Mouse (Mus musculus) MEL (cell line): ENCODE results near the gene Arhgap20. TPM values are rescaled to one million over a fixed set of nuclear protein-coding genes. Genes with fewer than 3 reads are reported as not detected.

ENCODE experiments used
- DNase-seq: peaks from one replicate; pipeline ENCODE4 v3.0.0; 2011; ENCODE audit warnings: low read depth, low spot score
- H3K27ac ChIP-seq: 2 replicates; pipeline ENCODE4 v1.5.1; 2012; ENCODE audit warnings: low read depth, mild to moderate bottlenecking, control low read depth, low read length, moderate library complexity; ENCODE audit not compliant: control insufficient read depth
- H3K27me3 ChIP-seq, 2 experiments: fragments of 150-350 bp in 1 of 2; sonication (generic) in 1 of 2; 2 replicates each; pipeline ENCODE4 v1.6.1; 2012; ENCODE audit warnings: low read length in 2 of 2, mild to moderate bottlenecking in 2 of 2, improper control_type of control experiment in 1 of 2, moderate library complexity in 1 of 2; ENCODE audit not compliant: insufficient read depth in 2 of 2, control insufficient read depth in 1 of 2
- H3K36me3 ChIP-seq, 2 experiments: 2 replicates each; pipeline ENCODE4 v1.6.1; 2012 to 2014; ENCODE audit warnings: low read length in 2 of 2, improper control_type of control experiment in 1 of 2, inconsistent platforms in 1 of 2, mild to moderate bottlenecking in 1 of 2; ENCODE audit not compliant: insufficient read depth in 2 of 2, control insufficient read depth in 1 of 2
- H3K4me1 ChIP-seq, 2 experiments: fragments of 150-350 bp in 1 of 2; sonication (generic) in 1 of 2; 2 replicates each; pipeline ENCODE4 v1.6.1; 2012; ENCODE audit warnings: low read length in 2 of 2, improper control_type of control experiment in 1 of 2, mild to moderate bottlenecking in 1 of 2; ENCODE audit not compliant: insufficient read depth in 2 of 2, control insufficient read depth in 1 of 2
- H3K4me3 ChIP-seq, 2 experiments: fragments of 150-350 bp in 1 of 2; sonication (generic) in 1 of 2; 2 replicates each; pipeline ENCODE4 v1.5.1; 2012; ENCODE audit warnings: low read depth in 2 of 2, low read length in 2 of 2, mild to moderate bottlenecking in 2 of 2, moderate library complexity in 2 of 2, control low read depth in 1 of 2, improper control_type of control experiment in 1 of 2; ENCODE audit not compliant: control insufficient read depth in 1 of 2, insufficient read depth in 1 of 2
- H3K79me2 ChIP-seq: 2 replicates; pipeline ENCODE4 v1.6.1; 2012; ENCODE audit warnings: mild to moderate bottlenecking, low read length, moderate library complexity; ENCODE audit not compliant: control insufficient read depth, poor library complexity, insufficient read depth
- H3K9ac ChIP-seq: 2 replicates; pipeline ENCODE4 v1.6.1; 2012; ENCODE audit warnings: low read depth, mild to moderate bottlenecking, control low read depth, low read length, moderate library complexity; ENCODE audit not compliant: control insufficient read depth, poor library complexity, severe bottlenecking
- H3K9me3 ChIP-seq: fragments of 150-350 bp; sonication (generic); replicated peaks from 2 replicates; pipeline ENCODE4 v1.6.1; 2012; ENCODE audit warnings: mild to moderate bottlenecking, low read length, improper control_type of control experiment, moderate library complexity; ENCODE audit not compliant: insufficient read depth
- CHD1 ChIP-seq: IDR thresholded peaks from 2 replicates; pipeline ENCODE4 v1.6.1; 2012; ENCODE audit warnings: low read depth, mild to moderate bottlenecking, inconsistent platforms, low read length, improper control_type of control experiment
- CTCF ChIP-seq, 3 experiments: IDR thresholded peaks in 2 of 3; conservative IDR thresholded peaks in 1 of 3; 2 replicates each; pipeline ENCODE4 v1.5.1; 2011 to 2012; ENCODE audit warnings: low read length in 3 of 3, low read depth in 2 of 3, mild to moderate bottlenecking in 2 of 3, improper control_type of control experiment in 1 of 3, inconsistent platforms in 1 of 3, mixed read lengths in 1 of 3, moderate library complexity in 1 of 3; ENCODE audit not compliant: control insufficient read depth in 1 of 3, insufficient read depth in 1 of 3, poor library complexity in 1 of 3, severe bottlenecking in 1 of 3
- E2F4 ChIP-seq: IDR thresholded peaks from 2 replicates; pipeline ENCODE4 v1.6.1; 2011; ENCODE audit warnings: low read depth, low read length, improper control_type of control experiment, borderline replicate concordance
- ELF1 ChIP-seq: IDR thresholded peaks from 2 replicates; pipeline ENCODE4 v1.6.1; 2014; ENCODE audit warnings: low read depth, mild to moderate bottlenecking, inconsistent platforms, low read length, improper control_type of control experiment, moderate library complexity
- ETS1 ChIP-seq: IDR thresholded peaks from 2 replicates; pipeline ENCODE4 v1.6.1; 2012; ENCODE audit warnings: low read depth, mild to moderate bottlenecking, inconsistent platforms, low read length, improper control_type of control experiment, moderate library complexity
- GABPA ChIP-seq: IDR thresholded peaks from 2 replicates; pipeline ENCODE4 v1.6.1; 2012; ENCODE audit warnings: low read depth, mild to moderate bottlenecking, inconsistent platforms, low read length, improper control_type of control experiment, moderate library complexity
- HCFC1 ChIP-seq: IDR thresholded peaks from 2 replicates; pipeline ENCODE4 v1.6.1; 2012; ENCODE audit warnings: low read depth, mild to moderate bottlenecking, inconsistent platforms, low read length, improper control_type of control experiment, moderate library complexity
- JUND ChIP-seq: IDR thresholded peaks from 2 replicates; pipeline ENCODE4 v1.6.1; 2011; ENCODE audit warnings: low read depth, mild to moderate bottlenecking, improper control_type of control experiment, low read length
- KAT2A ChIP-seq: conservative IDR thresholded peaks from 2 replicates; pipeline ENCODE4 v1.6.1; 2012; ENCODE audit warnings: low read depth, low read length, improper control_type of control experiment, inconsistent platforms
- MAFK ChIP-seq: IDR thresholded peaks from 2 replicates; pipeline ENCODE4 v1.6.1; 2011; ENCODE audit warnings: low read depth, mild to moderate bottlenecking, low read length, improper control_type of control experiment, borderline replicate concordance
- MAZ ChIP-seq: IDR thresholded peaks from 2 replicates; pipeline ENCODE4 v1.6.1; 2012; ENCODE audit warnings: low read depth, mild to moderate bottlenecking, inconsistent platforms, low read length, improper control_type of control experiment
- MYB ChIP-seq: IDR thresholded peaks from 2 replicates; pipeline ENCODE4 v1.6.1; 2011; ENCODE audit warnings: mild to moderate bottlenecking, low read depth, low read length, improper control_type of control experiment
- MYC ChIP-seq: IDR thresholded peaks from 2 replicates; pipeline ENCODE4 v1.6.1; 2011; ENCODE audit warnings: low read depth, mild to moderate bottlenecking, low read length, improper control_type of control experiment, moderate library complexity
- POLR2AphosphoS2 ChIP-seq: IDR thresholded peaks from 2 replicates; pipeline ENCODE4 v1.6.1; 2011; ENCODE audit warnings: low read length, improper control_type of control experiment
- RAD21 ChIP-seq: IDR thresholded peaks from 2 replicates; pipeline ENCODE4 v1.6.1; 2011; ENCODE audit warnings: mild to moderate bottlenecking, low read depth, low read length, improper control_type of control experiment
- SIN3A ChIP-seq: IDR thresholded peaks from 2 replicates; pipeline ENCODE4 v1.6.1; 2012; ENCODE audit warnings: low read length, improper control_type of control experiment, inconsistent platforms
- TCF12 ChIP-seq: IDR thresholded peaks from 2 replicates; pipeline ENCODE4 v1.6.1; 2014; ENCODE audit warnings: low read depth, mild to moderate bottlenecking, inconsistent platforms, low read length, improper control_type of control experiment, moderate library complexity
- USF2 ChIP-seq, 2 experiments: IDR thresholded peaks; 2 replicates each; pipeline ENCODE4 v1.6.1; 2011 to 2012; ENCODE audit warnings: improper control_type of control experiment in 2 of 2, low read length in 2 of 2, borderline replicate concordance in 1 of 2, inconsistent platforms in 1 of 2, low read depth in 1 of 2, mild to moderate bottlenecking in 1 of 2; ENCODE audit not compliant: insufficient read depth in 1 of 2
- ZKSCAN1 ChIP-seq: IDR thresholded peaks from 2 replicates; pipeline ENCODE4 v1.6.1; 2012; ENCODE audit warnings: low read depth, mild to moderate bottlenecking, inconsistent platforms, low read length, improper control_type of control experiment, moderate library complexity
- ZMIZ1 ChIP-seq: IDR thresholded peaks from 2 replicates; pipeline ENCODE4 v1.6.1; 2012; ENCODE audit warnings: low read depth, mild to moderate bottlenecking, inconsistent platforms, low read length, improper control_type of control experiment, moderate library complexity
- ZNF384 ChIP-seq: IDR thresholded peaks from 2 replicates; pipeline ENCODE4 v1.6.1; 2012; ENCODE audit warnings: low read depth, mild to moderate bottlenecking, inconsistent platforms, low read length, improper control_type of control experiment
- polyA plus RNA-seq, 2 experiments: library from polyadenylated mRNA; stranded (reverse) in 1 of 2; unstranded in 1 of 2; fragments of >175 nt in 1 of 2; fragments of >200 nt in 1 of 2; gene quantifications; 2 replicates each; pipeline versions ENCODE4 v1.2.1 to v1.2.4; 2012; ENCODE audit warnings: low replicate concordance in 2 of 2, low read depth in 1 of 2; ENCODE audit not compliant: insufficient read length in 2 of 2, insufficient read depth in 1 of 2, missing spikeins in 1 of 2
- total RNA-seq: library from RNA; depleted of rRNA; stranded (reverse); fragments of 300-350 nt; gene quantifications from 2 replicates; pipeline ENCODE4 v1.2.3, GENCODE M21; 2012

Arhgap20 gene
- total and polyA plus RNA-seq, 3 experiments: not detected

GRCm38 (mm10) chr9:51779232-51779631, 14.1 kb downstream of the Arhgap20 start:
- no peak overlapping the region for H3K27ac ChIP-seq
- H3K79me2 ChIP-seq: no peaks in the 10 kb centered on the region
- no peak overlapping the region for H3K9ac ChIP-seq
- H3K9me3 ChIP-seq: no peaks in the 10 kb centered on the region
- no peaks in the 10 kb centered on the region for H3K27me3 ChIP-seq
- no peak overlapping the region for H3K4me3 ChIP-seq
- H3K36me3 ChIP-seq: no peaks in the 10 kb centered on the region
- H3K4me1 ChIP-seq: no peaks in the 10 kb centered on the region
- DNase-seq: no peak
- no peak for TF ChIP-seq GABPA
- no peak for TF ChIP-seq MAFK
- no peak for TF ChIP-seq CTCF (IDR thresholded peaks at IDR 0.05 in 2 of 3, conservative IDR thresholded peaks at IDR 0.05 in 1 of 3; ENCODE audit: control insufficient read depth in 1 of 3, insufficient read depth in 1 of 3, low read depth in 2 of 3, low read length in 3 of 3, poor library complexity in 1 of 3, severe bottlenecking in 1 of 3)
- no peak for TF ChIP-seq HCFC1
- TF ChIP-seq KAT2A: no peak
- no peak for TF ChIP-seq POLR2AphosphoS2
- no peak for TF ChIP-seq ZNF384
- no peak for TF ChIP-seq MYC
- no peak for TF ChIP-seq JUND
- TF ChIP-seq CHD1: no peak
- TF ChIP-seq SIN3A: no peak
- TF ChIP-seq RAD21: no peak
- no peak for TF ChIP-seq ZMIZ1
- no peak for TF ChIP-seq MAZ
- no peak for TF ChIP-seq TCF12

DNA sequence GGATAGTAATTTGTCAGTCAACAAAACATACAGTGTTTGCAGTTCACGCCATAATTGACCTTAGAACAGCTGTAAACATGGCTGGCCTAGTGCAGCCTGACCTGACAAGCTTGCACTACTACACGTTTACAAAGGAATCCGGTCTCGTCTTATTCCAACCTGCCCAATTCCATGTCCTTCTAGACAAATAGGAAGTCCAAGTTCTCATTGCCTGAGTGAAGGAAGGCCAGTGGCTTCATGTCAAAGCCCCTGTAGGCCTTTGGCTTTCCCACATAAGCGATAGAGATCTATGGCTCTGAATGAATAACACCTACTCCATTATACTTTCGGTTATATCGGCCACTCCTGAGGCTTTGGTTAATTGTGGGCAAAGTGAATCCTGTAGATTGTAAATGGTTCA, 16.0 kb downstream of the Arhgap20 start:
- Histone ChIP-seq H3K36me3 (no peaks in the 10 kb centered on the region), H3K9ac (no peak overlapping the region), H3K27me3 (no peaks in the 10 kb centered on the region), H3K4me3 (no peak overlapping the region), H3K9me3 (no peaks in the 10 kb centered on the region), H3K79me2 (no peaks in the 10 kb centered on the region), H3K27ac (no peak overlapping the region), H3K4me1 (no peaks in the 10 kb centered on the region)
- TF ChIP-seq MYC: no peak
- no peak for TF ChIP-seq MYB
- no peak for TF ChIP-seq ZKSCAN1
- no peak for TF ChIP-seq RAD21
- no peak for TF ChIP-seq MAZ
- no peak for TF ChIP-seq E2F4
- TF ChIP-seq USF2 (IDR thresholded peaks at IDR 0.05; ENCODE audit: borderline replicate concordance in 1 of 2, insufficient read depth in 1 of 2, low read depth in 1 of 2, low read length in 2 of 2): no peak
- TF ChIP-seq ETS1: no peak
- TF ChIP-seq ELF1: no peak
- no peak for DNase-seq
